Mouse (Mus musculus): Measurements from ENCODE around the gene Gse1.

Gse1 gene

GRCm38 (mm10) chr8:120620441-120620840 lies 392.2 kb downstream of the Gse1 start:
- no peak for DNase-seq (ENCODE audit: low spot score)

- no peak for DNase-seq (ENCODE audit: low spot score)
Observed at GRCm38 (mm10) chr8:120622161-120622560, 393.9 kb downstream of the Gse1 start.

DNA sequence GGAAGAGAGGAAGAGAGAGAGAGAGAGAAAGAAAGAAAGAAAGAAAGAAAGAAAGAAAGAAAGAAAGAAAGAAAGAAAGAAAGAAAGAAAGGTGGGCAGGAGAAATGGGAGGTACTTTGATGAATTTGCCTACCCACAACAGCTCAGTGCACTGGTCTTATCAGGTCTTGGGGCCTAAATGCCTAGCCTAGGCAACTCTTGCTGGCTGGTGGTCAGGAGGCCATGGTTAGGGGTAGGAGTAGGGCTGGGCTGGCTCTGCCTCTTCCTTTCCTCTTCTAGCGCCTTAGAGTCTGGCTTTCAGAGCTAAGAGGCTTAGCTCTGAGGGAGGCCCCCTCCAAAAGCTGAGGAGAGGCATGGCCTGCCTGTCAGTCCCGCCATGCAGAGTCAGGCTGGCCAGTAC lies 395.4 kb downstream of the Gse1 start:
- no peak for DNase-seq (ENCODE audit: low spot score)

- DNase-seq (ENCODE audit: low spot score) = no peak
Observed at GRCm38 (mm10) chr8:120626461-120626860, 398.2 kb downstream of the Gse1 start.

- DNase-seq (ENCODE audit: low spot score) = no peak
Observed at GRCm38 (mm10) chr8:120627298-120627697, 399.0 kb downstream of the Gse1 start.

DNA sequence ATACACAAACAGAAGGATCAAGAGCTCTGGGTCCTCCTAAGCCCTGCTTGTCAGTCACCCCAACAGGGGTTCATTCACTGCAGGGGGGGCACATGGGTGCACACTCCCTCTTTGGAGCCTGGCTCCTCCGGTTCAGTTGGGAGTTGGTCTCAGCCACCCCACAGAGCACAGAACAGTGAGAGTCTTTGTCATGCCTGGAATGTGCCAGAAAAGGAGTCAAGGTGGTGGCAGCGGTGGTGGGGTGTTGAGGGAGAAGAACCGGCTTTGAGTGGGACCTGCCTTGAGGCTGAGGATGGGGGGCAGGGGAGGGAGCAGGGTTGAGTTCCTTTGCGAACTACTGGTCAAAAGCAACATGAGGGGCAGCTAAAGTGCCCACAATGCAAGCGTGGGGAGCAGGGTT lies 401.8 kb downstream of the Gse1 start:
- no peak for DNase-seq (ENCODE audit: low spot score)

GRCm38 (mm10) chr8:120630848-120631247 lies 402.6 kb downstream of the Gse1 start:
- no peak for DNase-seq (ENCODE audit: low spot score)
